Mouse (Mus musculus) liver, embryonic 14.5 days (tissue): ENCODE measurements around the gene Irf9. TPM values are rescaled to one million over a fixed set of nuclear protein-coding genes. Genes with fewer than 3 reads are reported as not detected.
A peak's percentile ranks its signal among the peaks of the same experiment; 100 is the strongest.

Experiments used
- ATAC-seq: fragments of 200-750 bp; cut with Nextera tagmentation; 2 replicates; pipeline ENCODE4 v1.8.0; 2017; ENCODE audit warnings: moderate number of reproducible peaks, mild to moderate bottlenecking, moderate library complexity; ENCODE audit not compliant: insufficient read depth
- DNase-seq, 3 experiments: peaks; one replicate each; pipeline ENCODE4 v3.0.0-alpha.2; 2012 to 2013; ENCODE audit warnings: low read depth in 3 of 3, low spot score in 3 of 3
- H3K27ac ChIP-seq: fragments of 300-500 bp; sonication (generic); 2 replicates; pipeline ENCODE4 v1.5.1; 2014; ENCODE audit warnings: moderate library complexity, mild to moderate bottlenecking, control low read depth, inconsistent platforms
- H3K27me3 ChIP-seq: fragments of 300-500 bp; sonication (generic); 2 replicates; pipeline ENCODE4 v1.6.1; 2014; ENCODE audit warnings: mild to moderate bottlenecking, low read length, moderate library complexity; ENCODE audit not compliant: control insufficient read depth, insufficient read depth
- H3K36me3 ChIP-seq: fragments of 300-500 bp; sonication (generic); replicated peaks from 2 replicates; pipeline ENCODE4 v1.6.1; 2014; ENCODE audit warnings: low read depth; ENCODE audit not compliant: control insufficient read depth, insufficient read depth
- H3K4me1 ChIP-seq, 2 experiments: fragments of 200-500 bp in 1 of 2; fragments of 300-500 bp in 1 of 2; sonication (generic) in 1 of 2; replicated peaks; 2 replicates each; pipeline ENCODE4 v1.6.1; 2012 to 2014; ENCODE audit warnings: antibody characterized with exemption in 1 of 2, inconsistent platforms in 1 of 2, low read length in 1 of 2; ENCODE audit not compliant: control insufficient read depth in 2 of 2, insufficient read depth in 2 of 2
- H3K4me2 ChIP-seq: fragments of 300-500 bp; sonication (generic); 2 replicates; pipeline ENCODE4 v1.6.1; 2014; ENCODE audit warnings: low read depth, mild to moderate bottlenecking, control low read depth, moderate library complexity
- H3K4me3 ChIP-seq, 2 experiments: fragments of 200-500 bp in 1 of 2; fragments of 300-500 bp in 1 of 2; sonication (generic) in 1 of 2; 2 replicates each; pipeline ENCODE4 v1.5.1; 2012 to 2014; ENCODE audit warnings: low read depth in 2 of 2, low read length in 2 of 2, mild to moderate bottlenecking in 2 of 2, control low read depth in 1 of 2, inconsistent platforms in 1 of 2, moderate library complexity in 1 of 2; ENCODE audit not compliant: insufficient read depth in 1 of 2
- H3K9ac ChIP-seq: fragments of 300-500 bp; sonication (generic); replicated peaks from 2 replicates; pipeline ENCODE4 v1.6.1; 2014; ENCODE audit warnings: mild to moderate bottlenecking, control low read depth, moderate library complexity
- H3K9me3 ChIP-seq: fragments of 300-500 bp; sonication (generic); 2 replicates; pipeline ENCODE4 v1.6.1; 2016; ENCODE audit warnings: low read length, mixed read lengths; ENCODE audit not compliant: control insufficient read depth
- CTCF ChIP-seq: IDR thresholded peaks from 2 replicates; pipeline ENCODE4 v1.5.1; 2016; ENCODE audit warnings: antibody characterized with exemption, low read depth, control low read depth
- EP300 ChIP-seq: IDR thresholded peaks from 2 replicates; pipeline ENCODE4 v1.6.1; 2016; ENCODE audit warnings: antibody characterized with exemption, low read depth
- WGBS: fragments of 180-500 bp; shearing (Covaris S2); extraction: QIAGEN DNeasy Blood & Tissue Kit; methylation state at CpG from one replicate; pipeline ENCODE4 v1.1.7; 2014; ENCODE audit not compliant: insufficient replicate concordance; 5-methylcytosine and 5-hydroxymethylcytosine counted together
- polyA plus RNA-seq, 2 experiments: library from polyadenylated mRNA; depleted of rRNA in 1 of 2; stranded (reverse) in 1 of 2; unstranded in 1 of 2; fragments of >200 nt; fragmentation: Nextera tagmentation in 1 of 2; extraction: Ambion mirVana in 1 of 2; gene quantifications; 2 replicates each; pipeline versions ENCODE4 v1.2.1 to v1.2.3; 2012 to 2014

Irf9 gene
- polyA plus RNA-seq, 2 experiments, result 13.8 to 15.1 TPM

GRCm38 (mm10) chr14:55634874-55635522, 31.6 kb downstream of the Irf9 start:
- no peak for DNase-seq

GRCm38 (mm10) chr14:55635523-55636007, 32.2 kb downstream of the Irf9 start, which contains the start of gene Ipo4:
Gene Ipo4 (minus strand): TSS chr14:55635957.
- TF ChIP-seq EP300 (no peak), CTCF (no peak)
- no peaks in the 10 kb centered on the region for H3K9me3 ChIP-seq
- peaks cover 40% of the 10 kb centered on the region for H3K36me3 ChIP-seq
- H3K27me3 ChIP-seq, result no peaks in the 10 kb centered on the region
- H3K27ac ChIP-seq, result no peak within 1 kb of the TSS
- peak within 1 kb of the TSS; percentile 80 for H3K4me2 ChIP-seq
- peak within 1 kb of the TSS; percentile 39 for H3K9ac ChIP-seq
- WGBS, result 2% methylated on average over 33 of the region's 33 CpGs
- peak; percentile 77 for ATAC-seq
- H3K4me1 ChIP-seq, result peaks cover 0 to 3% of the 10 kb centered on the region in 2 experiments; a peak in 1 of 4 replicates
- peak within 1 kb of the TSS; percentile 59 to 60 for H3K4me3 ChIP-seq
- peak; percentile 70 to 71 (median 71) for DNase-seq

More at GRCm38 (mm10) chr14:55634874-55635522, 31.6 kb downstream of the Irf9 start:
- Histone ChIP-seq H3K4me3 (peak overlapping the region; percentile 59 to 60), H3K36me3 (peaks cover 43% of the 10 kb centered on the region), H3K27me3 (no peaks in the 10 kb centered on the region), H3K27ac (no peak overlapping the region), H3K4me1 (peaks cover 0 to 3% of the 10 kb centered on the region in 2 experiments; a peak in 1 of 4 replicates), H3K9me3 (no peaks in the 10 kb centered on the region), H3K9ac (peak overlapping the region; percentile 39), H3K4me2 (peak overlapping the region; percentile 80)
- ATAC-seq, result peak; percentile 48
- WGBS, result 4% methylated on average over 23 of the region's 23 CpGs
- TF ChIP-seq CTCF (no peak), EP300 (no peak)

- ATAC-seq (no peak), DNase-seq (no peak)
- Histone ChIP-seq H3K9ac (no peak within 1 kb of the TSS), H3K4me3 (no peak within 1 kb of the TSS), H3K4me2 (no peak within 1 kb of the TSS), H3K27ac (no peak within 1 kb of the TSS), H3K27me3 (no peaks in the 10 kb centered on the region), H3K36me3 (peaks cover 44% of the 10 kb centered on the region), H3K4me1 (peaks cover 9 to 10% of the 10 kb centered on the region in 2 experiments), H3K9me3 (no peaks in the 10 kb centered on the region)
- TF ChIP-seq EP300 (no peak), CTCF (no peak)
- 90% methylated on average over 9 of the region's 9 CpGs for WGBS
Measured at GRCm38 (mm10) chr14:55637795-55638194, 34.4 kb downstream of the Irf9 start, which contains the start of gene Gm49378. Gene Gm49378 (minus strand): TSS chr14:55637895.

- H3K4me2 ChIP-seq, result no peak overlapping the region
- ATAC-seq (no peak), DNase-seq (no peak)
- no peaks in the 10 kb centered on the region for H3K9me3 ChIP-seq
- H3K27ac ChIP-seq, result no peak overlapping the region
- peaks cover 17 to 22% of the 10 kb centered on the region in 2 experiments for H3K4me1 ChIP-seq
- whole genome bisulfite sequencing, result 90% methylated on average over 14 of the region's 14 CpGs
- no peak overlapping the region for H3K9ac ChIP-seq
- no peaks in the 10 kb centered on the region for H3K27me3 ChIP-seq
- TF ChIP-seq CTCF (no peak), EP300 (no peak)
- no peak overlapping the region for H3K4me3 ChIP-seq
- H3K36me3 ChIP-seq, result peaks cover 40% of the 10 kb centered on the region
Measured at GRCm38 (mm10) chr14:55640816-55641215, 37.4 kb downstream of the Irf9 start.

GRCm38 (mm10) chr14:55641291-55641690, 37.9 kb downstream of the Irf9 start:
- peaks cover 40% of the 10 kb centered on the region for H3K36me3 ChIP-seq
- H3K4me1 ChIP-seq, result peaks cover 17 to 22% of the 10 kb centered on the region in 2 experiments
- no peak overlapping the region; the same call in 1 of the 2 replicates for H3K4me2 ChIP-seq

More at GRCm38 (mm10) chr14:55641291-55641690, 37.9 kb downstream of the Irf9 start:
- DNase-seq (no peak), ATAC-seq (no peak)
- no peak overlapping the region for H3K9ac ChIP-seq
- no peak for TF ChIP-seq EP300
- no peak for TF ChIP-seq CTCF
- no peaks in the 10 kb centered on the region for H3K9me3 ChIP-seq
- no peaks in the 10 kb centered on the region for H3K27me3 ChIP-seq
- H3K4me3 ChIP-seq, result no peak overlapping the region
- 82% methylated on average over 13 of the region's 13 CpGs for WGBS
- no peak overlapping the region for H3K27ac ChIP-seq
